Mouse (Mus musculus) liver, postnatal 0 days (tissue): ENCODE measurements around the gene A3galt2.

Source experiments
- CTCF ChIP-seq: sonication (generic); IDR thresholded peaks from 2 replicates; pipeline ENCODE4 v1.5.1; 2016; ENCODE audit warnings: antibody characterized with exemption, low read depth
- EP300 ChIP-seq: IDR thresholded peaks from 2 replicates; pipeline ENCODE4 v1.6.1; 2016; ENCODE audit warnings: antibody characterized with exemption, low read depth, mild to moderate bottlenecking

GRCm38 (mm10) chr4:128752031-128752757 is 3.0 kb upstream of the A3galt2 start:
- TF ChIP-seq CTCF (no peak), EP300 (no peak)
